Mouse (Mus musculus) liver, postnatal 0 days (tissue): ENCODE measurements around the gene Zfp36l2. TPM values are rescaled to one million over a fixed set of nuclear protein-coding genes. Genes with fewer than 3 reads are reported as not detected.

ENCODE experiments used
- ATAC-seq: fragments of 200-750 bp; cut with Nextera tagmentation; 2 replicates; pipeline ENCODE4 v1.8.0; 2017; ENCODE audit warnings: mild to moderate bottlenecking, moderate library complexity
- DNase-seq: peaks from one replicate; pipeline ENCODE4 v3.0.0-alpha.2; 2016
- H3K27ac ChIP-seq: fragments of 300-500 bp; sonication (generic); 2 replicates; pipeline ENCODE4 v1.5.1; 2014; ENCODE audit warnings: antibody characterized with exemption, moderate library complexity, mild to moderate bottlenecking, low read depth
- H3K27me3 ChIP-seq: fragments of 300-500 bp; sonication (generic); 2 replicates; pipeline ENCODE4 v1.6.1; 2014; ENCODE audit warnings: low read length, control low read depth, mixed read lengths; ENCODE audit not compliant: insufficient read depth
- H3K36me3 ChIP-seq: fragments of 300-500 bp; sonication (generic); replicated peaks from 2 replicates; pipeline ENCODE4 v1.6.1; 2014; ENCODE audit warnings: mild to moderate bottlenecking, control low read depth, low read length, moderate library complexity, mixed read lengths; ENCODE audit not compliant: insufficient read depth
- H3K4me1 ChIP-seq: fragments of 300-500 bp; sonication (generic); 2 replicates; pipeline ENCODE4 v1.6.1; 2014; ENCODE audit warnings: antibody characterized with exemption, mild to moderate bottlenecking, control low read depth; ENCODE audit not compliant: insufficient read depth
- H3K4me2 ChIP-seq: fragments of 300-500 bp; sonication (generic); 2 replicates; pipeline ENCODE4 v1.6.1; 2014; ENCODE audit warnings: low read depth, mild to moderate bottlenecking, low read length, moderate library complexity, mixed read lengths
- H3K4me3 ChIP-seq: fragments of 300-500 bp; sonication (generic); 2 replicates; pipeline ENCODE4 v1.5.1; 2014; ENCODE audit warnings: low read depth, low read length
- H3K9ac ChIP-seq: fragments of 300-500 bp; sonication (generic); replicated peaks from 2 replicates; pipeline ENCODE4 v1.6.1; 2014; ENCODE audit warnings: mild to moderate bottlenecking, moderate library complexity
- H3K9me3 ChIP-seq: fragments of 300-500 bp; sonication (generic); 2 replicates; pipeline ENCODE4 v1.6.1; 2016; ENCODE audit warnings: mild to moderate bottlenecking, control low read depth, low read length, mixed read lengths
- CTCF ChIP-seq: sonication (generic); IDR thresholded peaks from 2 replicates; pipeline ENCODE4 v1.5.1; 2016; ENCODE audit warnings: antibody characterized with exemption, low read depth
- EP300 ChIP-seq: IDR thresholded peaks from 2 replicates; pipeline ENCODE4 v1.6.1; 2016; ENCODE audit warnings: antibody characterized with exemption, low read depth, mild to moderate bottlenecking
- WGBS: fragments of 180-500 bp; shearing (Covaris S2); extraction: QIAGEN DNeasy Blood & Tissue Kit; methylation state at CpG from one replicate; pipeline ENCODE4 v1.1.7; 2014; ENCODE audit not compliant: insufficient replicate concordance; 5-methylcytosine and 5-hydroxymethylcytosine counted together
- polyA plus RNA-seq: library from polyadenylated mRNA; unstranded; fragments of >200 nt; fragmentation: Nextera tagmentation; extraction: Ambion mirVana; gene quantifications from 2 replicates; pipeline ENCODE4 v1.2.1, GENCODE M21; 2015

Zfp36l2 gene
- polyA plus RNA-seq, 1 experiment from 2014 or later: 7.6 TPM

DNA sequence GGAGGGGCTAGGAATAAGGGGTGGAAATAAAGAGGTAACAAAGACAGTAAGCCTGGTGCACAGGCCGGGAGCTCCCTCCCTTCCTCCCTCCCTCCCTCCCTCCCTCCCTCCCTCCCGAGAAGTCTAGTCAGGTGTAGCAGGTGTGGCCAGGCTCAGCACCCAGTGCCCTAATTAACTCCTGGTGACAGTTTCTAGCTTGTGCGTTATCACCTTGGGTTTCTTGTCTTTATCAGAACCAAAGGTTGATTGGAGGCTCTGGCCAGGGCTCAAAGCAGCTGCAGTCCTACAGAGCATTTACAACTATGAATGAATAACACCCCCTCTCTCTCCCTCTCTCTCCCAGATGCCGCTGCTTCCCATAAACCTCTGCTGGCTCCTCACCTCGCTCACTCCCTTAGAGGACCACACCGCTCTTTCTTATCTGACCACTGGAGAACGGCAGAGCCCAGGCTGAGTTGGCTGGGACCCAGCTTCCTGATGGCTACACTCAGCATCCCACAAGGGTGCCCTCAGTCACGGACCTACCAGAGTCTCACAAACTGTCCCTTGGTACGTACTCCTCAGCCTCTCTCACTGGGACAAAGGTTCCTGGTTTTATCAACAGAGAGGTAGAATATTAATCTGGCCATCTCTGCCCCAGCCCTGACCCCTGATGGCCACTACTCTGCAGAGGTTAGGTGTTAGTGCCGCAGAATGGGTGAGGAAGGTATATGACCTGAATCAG, 50.9 kb downstream of the Zfp36l2 start:
- TF ChIP-seq CTCF: no peak
- TF ChIP-seq EP300: no peak
- WGBS: 31% methylated on average over 9 of the region's 10 CpGs
- no peaks in the 10 kb centered on the region for H3K36me3 ChIP-seq
- H3K27me3 ChIP-seq: no peaks in the 10 kb centered on the region
- H3K9me3 ChIP-seq: no peaks in the 10 kb centered on the region
- H3K9ac ChIP-seq: peak overlapping the region; percentile 8; the same call in 1 of the 2 replicates
- peak overlapping the region; percentile 56 for H3K4me2 ChIP-seq
- ATAC-seq (peak; percentile 58), DNase-seq (no peak)
- H3K4me3 ChIP-seq: 0 out of 2 replicates have a peak overlapping the region, but pooled peaks have one; percentile 15
- peaks cover 50% of the 10 kb centered on the region for H3K4me1 ChIP-seq
- peak overlapping the region; percentile 65 for H3K27ac ChIP-seq

DNA sequence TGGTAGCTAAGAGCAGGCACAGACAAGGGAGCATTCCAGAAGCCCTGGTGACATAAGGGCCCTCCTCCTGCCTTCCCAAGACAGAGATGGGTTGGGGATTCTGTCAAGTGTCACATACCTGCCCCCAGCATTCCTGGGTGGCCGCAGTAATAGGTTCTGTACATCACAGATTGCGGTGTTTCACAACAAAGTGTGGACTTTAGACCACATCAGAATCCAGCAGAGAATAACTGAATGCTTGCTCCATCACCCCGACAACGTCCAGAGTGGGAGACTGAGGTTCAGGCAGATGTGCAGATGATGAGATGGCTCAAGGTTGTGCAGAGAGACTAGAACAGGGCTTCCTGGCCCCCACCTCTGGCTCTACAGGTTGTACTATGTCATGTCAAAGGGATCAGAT, 51.5 kb downstream of the Zfp36l2 start:
- H3K4me3 ChIP-seq: no peak overlapping the region
- no peak for TF ChIP-seq EP300
- TF ChIP-seq CTCF: no peak
- H3K9ac ChIP-seq: no peak overlapping the region

DNA sequence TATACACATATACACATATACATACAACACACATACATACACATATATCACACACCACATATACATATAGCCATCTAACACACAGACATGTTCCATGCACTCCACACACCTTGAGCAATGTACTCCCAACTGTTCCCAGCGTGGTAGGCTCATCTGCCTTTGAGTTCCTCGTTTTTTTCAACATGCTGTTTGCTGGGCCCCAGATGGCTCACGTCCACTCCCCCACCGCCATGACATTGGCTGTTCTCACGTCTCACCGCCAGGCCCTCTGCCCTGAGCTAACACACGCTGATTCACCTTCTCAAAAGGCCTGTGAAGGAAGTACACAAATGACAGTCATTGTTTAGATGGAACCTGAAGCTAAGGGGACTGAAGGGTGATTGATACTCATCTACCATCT, 52.5 kb downstream of the Zfp36l2 start:
- no peak for DNase-seq
- H3K36me3 ChIP-seq: no peaks in the 10 kb centered on the region
- TF ChIP-seq EP300 (no peak), CTCF (no peak)
- H3K4me2 ChIP-seq: no peak overlapping the region
- 0 out of 2 replicates have a peak overlapping the region, but pooled peaks have one; percentile 0 for H3K27ac ChIP-seq
- H3K4me3 ChIP-seq: no peak overlapping the region
- ATAC-seq: no peak
- 56% methylated on average over 7 of the region's 7 CpGs for WGBS
- H3K4me1 ChIP-seq: peaks cover 35% of the 10 kb centered on the region
- H3K27me3 ChIP-seq: no peaks in the 10 kb centered on the region
- no peaks in the 10 kb centered on the region for H3K9me3 ChIP-seq
- H3K9ac ChIP-seq: no peak overlapping the region

More for the DNA sequence above, 51.5 kb downstream of the Zfp36l2 start:
- WGBS: 54% methylated on average over 4 of the region's 4 CpGs
- Histone ChIP-seq H3K27ac (no peak overlapping the region), H3K4me1 (peaks cover 44% of the 10 kb centered on the region), H3K36me3 (no peaks in the 10 kb centered on the region), H3K27me3 (no peaks in the 10 kb centered on the region), H3K4me2 (peak overlapping the region; percentile 56; the same call in 1 of the 2 replicates), H3K9me3 (no peaks in the 10 kb centered on the region)
- DNase-seq (no peak), ATAC-seq (peak; percentile 57)
